Mouse (Mus musculus) forelimb bud, embryonic 11.5 days (tissue): ENCODE data around the gene Dio2.

Experiments used
- DNase-seq: peaks from one replicate; pipeline ENCODE4 v3.0.0-alpha.2; 2012; ENCODE audit warnings: low read depth, low spot score

Gene Dio2

GRCm38 (mm10) chr12:90738388-90739223 lies at the start of gene Dio2:
TSS of gene Dio2 (minus strand) at chr12:90738438.
- DNase-seq = no peak

- DNase-seq = no peak
Measured at GRCm38 (mm10) chr12:90781438-90781837, 43.2 kb upstream of the Dio2 start.

GRCm38 (mm10) chr12:90744752-90745151 lies 6.5 kb upstream of the Dio2 start:
- no peak for DNase-seq

- no peak for DNase-seq
Measured at GRCm38 (mm10) chr12:90743633-90744032, 5.4 kb upstream of the Dio2 start.

- peak; percentile 43 for DNase-seq
Measured at GRCm38 (mm10) chr12:90740468-90740867, 2.2 kb upstream of the Dio2 start.

GRCm38 (mm10) chr12:90737932-90738331 lies 306 bp downstream of the Dio2 start:
- DNase-seq = no peak

GRCm38 (mm10) chr12:90735447-90735846 lies 2.8 kb downstream of the Dio2 start:
- no peak for DNase-seq

GRCm38 (mm10) chr12:90734503-90734902 lies 3.7 kb downstream of the Dio2 start:
- DNase-seq = no peak

GRCm38 (mm10) chr12:90733721-90734120 lies 4.5 kb downstream of the Dio2 start:
- DNase-seq = no peak

- peak; percentile 52 for DNase-seq
Measured at GRCm38 (mm10) chr12:90729648-90730047, 8.6 kb downstream of the Dio2 start.

GRCm38 (mm10) chr12:90725107-90725506 lies 13.1 kb downstream of the Dio2 start:
- DNase-seq = no peak

- no peak for DNase-seq
Measured at GRCm38 (mm10) chr12:90724644-90725043, 13.6 kb downstream of the Dio2 start.

- DNase-seq = no peak
Measured at GRCm38 (mm10) chr12:90694135-90694534, 44.1 kb downstream of the Dio2 start.
